Mouse (Mus musculus): ENCODE measurements at regions not wholly inside any gene's neighbourhood (a gene's known extent, or its start where the extent isn't known, plus 50 kb on each side); places are given as distances from the start of the nearest gene placed in this dataset.

- 75% methylated on average over 10 of the region's 10 CpGs for WGBS
- no peaks in the 10 kb centered on the region for H3K27me3 ChIP-seq
- H3K4me1 ChIP-seq, result peaks cover 18% of the 10 kb centered on the region; the same call in 1 of the 2 replicates
- no peak overlapping the region for H3K9ac ChIP-seq (replicated peaks)
- H3K27ac ChIP-seq (replicated peaks), result no peak overlapping the region
- H3K9me3 ChIP-seq, result no peaks in the 10 kb centered on the region
- H3K36me3 ChIP-seq, result no peaks in the 10 kb centered on the region
- no peak overlapping the region for H3K4me2 ChIP-seq (replicated peaks)
- no peak overlapping the region for H3K4me3 ChIP-seq
- ATAC-seq (ENCODE audit: low FRiP score, low read depth), result 0 out of 2 replicates have a peak, but pooled peaks have one; percentile 21
These were observed 51.5 kb upstream of the Etv6 start for GRCm38 (mm10) chr6:133983804-133984514.

- Histone ChIP-seq H3K27ac (replicated peaks) (peak overlapping the region; percentile 17; the same call in 1 of the 2 replicates), H3K9me3 (no peaks in the 10 kb centered on the region), H3K36me3 (no peaks in the 10 kb centered on the region), H3K9ac (replicated peaks) (no peak overlapping the region), H3K27me3 (no peaks in the 10 kb centered on the region), H3K4me2 (replicated peaks) (peak overlapping the region; percentile 25), H3K4me3 (no peak overlapping the region), H3K4me1 (peaks cover 18% of the 10 kb centered on the region; the same call in 1 of the 2 replicates)
- ATAC-seq (ENCODE audit: low FRiP score, low read depth), result peak; percentile 73
- 25% methylated on average over 16 of the region's 16 CpGs for WGBS
These were observed 50.7 kb upstream of the Etv6 start for GRCm38 (mm10) chr6:133984666-133985355.

All from midbrain, embryonic 12.5 days (tissue).